Mouse (Mus musculus): Measurements from ENCODE around the gene 7530416G11Rik. TPM values are rescaled to one million over a fixed set of nuclear protein-coding genes. Genes with fewer than 3 reads are reported as not detected.

7530416G11Rik gene
- total RNA-seq, 1 experiment from 2014 or later = not detected

GRCm38 (mm10) chr15:85489751-85490150, 13.3 kb downstream of the 7530416G11Rik start:
- ATAC-seq (ENCODE audit: extremely low read depth, insufficient number of reproducible peaks, low FRiP score, poor library complexity, severe bottlenecking) = no peak

- ATAC-seq (ENCODE audit: extremely low read depth, insufficient number of reproducible peaks, low FRiP score, poor library complexity, severe bottlenecking) = no peak
Observed at GRCm38 (mm10) chr15:85488900-85489299, 14.1 kb downstream of the 7530416G11Rik start.

- no peak for ATAC-seq (ENCODE audit: extremely low read depth, insufficient number of reproducible peaks, low FRiP score, poor library complexity, severe bottlenecking)
Observed at GRCm38 (mm10) chr15:85480630-85481029, 22.4 kb downstream of the 7530416G11Rik start.

GRCm38 (mm10) chr15:85479919-85480318, 23.1 kb downstream of the 7530416G11Rik start:
- ATAC-seq (ENCODE audit: extremely low read depth, insufficient number of reproducible peaks, low FRiP score, poor library complexity, severe bottlenecking) = no peak

GRCm38 (mm10) chr15:85479365-85479764, 23.7 kb downstream of the 7530416G11Rik start:
- no peak for ATAC-seq (ENCODE audit: extremely low read depth, insufficient number of reproducible peaks, low FRiP score, poor library complexity, severe bottlenecking)

GRCm38 (mm10) chr15:85477584-85477983, 25.4 kb downstream of the 7530416G11Rik start:
- peak; percentile 46; the same call in 1 of the 2 replicates for ATAC-seq (ENCODE audit: extremely low read depth, insufficient number of reproducible peaks, low FRiP score, poor library complexity, severe bottlenecking)

DNA sequence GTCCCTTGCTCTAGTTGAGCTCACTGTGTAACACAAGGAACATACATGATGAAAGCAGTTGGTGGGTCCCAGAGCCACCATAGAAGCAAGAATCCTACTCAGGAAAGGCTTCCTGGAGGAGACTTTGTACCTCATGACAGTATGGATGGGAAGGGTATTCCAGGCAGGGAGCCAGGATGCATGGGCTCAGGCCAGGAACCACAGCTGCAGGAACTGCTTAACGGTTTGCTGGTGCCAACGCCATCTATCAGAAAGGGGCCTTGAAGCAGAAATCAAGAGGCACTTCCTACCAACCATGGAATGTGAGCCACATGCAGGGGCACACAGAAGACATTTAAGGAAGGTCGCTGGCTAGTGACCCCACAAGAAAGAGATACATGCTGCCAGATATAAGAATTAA, 28.3 kb downstream of the 7530416G11Rik start:
- ATAC-seq (ENCODE audit: extremely low read depth, insufficient number of reproducible peaks, low FRiP score, poor library complexity, severe bottlenecking) = no peak

- ATAC-seq (ENCODE audit: extremely low read depth, insufficient number of reproducible peaks, low FRiP score, poor library complexity, severe bottlenecking) = no peak
Observed at GRCm38 (mm10) chr15:85469401-85469800, 33.6 kb downstream of the 7530416G11Rik start.

DNA sequence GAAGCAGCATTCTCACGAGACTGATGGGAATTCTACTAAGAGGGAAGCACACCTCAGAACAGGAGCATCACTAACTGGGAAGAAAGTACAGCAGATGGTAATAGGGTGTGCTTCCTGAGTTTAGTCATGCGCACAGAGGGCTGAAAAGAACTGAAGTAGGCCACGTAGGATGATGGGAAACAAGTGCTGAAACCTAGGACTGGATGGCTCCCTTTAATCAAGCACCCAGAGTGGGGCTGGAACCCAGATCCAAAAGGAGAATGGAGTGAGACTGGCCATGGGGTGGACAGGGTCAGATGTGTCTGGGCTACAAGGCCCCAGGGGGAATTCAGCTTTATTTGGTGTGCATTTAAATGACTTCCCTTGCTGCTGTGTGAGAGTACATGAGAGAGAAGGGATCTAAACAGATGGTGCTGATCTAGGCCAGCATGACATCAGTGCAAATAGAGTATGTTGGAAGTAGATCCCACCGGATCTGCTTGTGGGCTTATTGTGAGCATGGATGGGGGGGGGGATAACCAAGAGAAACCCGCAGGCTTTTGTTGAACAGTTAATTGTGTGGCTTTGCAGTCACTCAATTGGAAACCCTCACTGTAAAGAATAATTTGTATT, 36.5 kb downstream of the 7530416G11Rik start:
- ATAC-seq (ENCODE audit: extremely low read depth, insufficient number of reproducible peaks, low FRiP score, poor library complexity, severe bottlenecking) = no peak

DNA sequence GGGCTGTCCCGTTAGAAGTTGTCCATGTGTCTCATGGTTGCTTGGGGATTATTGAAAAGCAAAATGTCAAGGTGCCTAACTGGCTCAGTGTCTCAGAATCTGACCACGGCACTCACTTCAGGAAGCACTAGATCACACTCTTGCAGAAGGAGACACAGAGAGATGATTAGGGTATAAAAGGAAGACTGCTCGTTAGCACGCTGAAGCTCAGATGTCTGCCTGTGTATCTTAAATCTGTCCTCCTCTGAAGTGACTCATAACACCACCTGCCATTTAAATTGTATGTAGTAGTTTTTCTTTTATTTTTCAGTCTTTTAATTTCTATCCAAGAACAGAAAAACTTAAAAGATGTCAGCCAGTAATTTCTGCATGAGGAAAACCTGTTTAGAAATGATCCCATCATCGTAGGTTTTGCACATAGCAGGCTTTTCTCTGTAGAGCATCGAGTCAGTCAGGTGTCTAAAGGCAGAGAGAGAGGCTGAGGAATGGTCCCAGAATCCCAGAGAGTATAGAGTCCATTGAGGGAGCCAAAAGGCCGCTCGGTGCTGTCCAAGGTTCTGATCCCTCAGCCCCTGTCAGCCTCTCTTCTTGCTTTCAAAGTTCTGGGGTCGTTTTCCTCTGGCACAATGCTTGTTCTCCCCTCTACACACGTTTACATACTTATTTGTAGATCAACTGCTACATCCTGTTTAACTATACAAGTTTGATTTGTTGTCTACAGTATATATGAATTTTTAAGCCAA, 38.0 kb downstream of the 7530416G11Rik start:
- ATAC-seq (ENCODE audit: extremely low read depth, insufficient number of reproducible peaks, low FRiP score, poor library complexity, severe bottlenecking) = no peak

DNA sequence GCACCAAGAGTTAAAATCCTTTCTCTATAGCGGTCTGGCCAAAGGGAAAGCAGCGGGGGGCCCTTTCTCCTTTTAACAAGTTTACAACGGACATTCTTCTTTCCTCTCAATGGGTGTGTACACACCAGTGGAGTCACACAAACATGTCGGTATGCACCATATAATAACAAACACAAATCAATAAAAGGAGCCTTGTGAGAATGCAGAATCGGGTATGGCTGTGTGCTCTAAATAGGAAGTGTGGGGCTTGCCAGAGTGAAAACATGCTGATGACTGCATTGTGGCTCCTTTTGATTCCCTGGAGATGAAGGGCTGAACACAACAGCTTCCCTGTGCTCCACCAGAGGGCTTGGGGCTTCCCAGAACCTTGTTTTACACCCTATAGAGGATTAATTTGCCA, 38.8 kb downstream of the 7530416G11Rik start:
- ATAC-seq (ENCODE audit: extremely low read depth, insufficient number of reproducible peaks, low FRiP score, poor library complexity, severe bottlenecking) = no peak

- ATAC-seq (ENCODE audit: extremely low read depth, insufficient number of reproducible peaks, low FRiP score, poor library complexity, severe bottlenecking) = no peak
Observed at GRCm38 (mm10) chr15:85463027-85463790, 39.8 kb downstream of the 7530416G11Rik start.

DNA sequence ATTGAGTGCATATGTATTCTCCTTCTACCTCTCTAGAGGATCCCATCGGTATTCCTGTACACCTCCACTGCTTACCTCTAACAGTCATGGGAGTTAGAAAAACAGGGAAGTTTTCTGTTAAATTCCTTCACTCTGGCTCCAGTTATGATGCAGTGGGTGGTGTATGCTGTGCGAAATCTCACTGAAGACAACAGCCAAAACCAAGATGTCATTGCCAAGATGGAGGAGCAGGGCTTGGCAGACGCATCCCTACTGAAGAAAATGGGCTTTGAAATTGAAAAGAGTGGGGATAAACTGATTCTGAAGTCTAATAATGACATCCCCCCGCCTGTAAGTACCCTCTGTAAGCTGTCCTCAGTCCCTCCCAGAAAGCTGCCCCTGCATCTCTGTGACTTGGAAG, 40.9 kb downstream of the 7530416G11Rik start:
- ATAC-seq (ENCODE audit: extremely low read depth, insufficient number of reproducible peaks, low FRiP score, poor library complexity, severe bottlenecking) = no peak

DNA sequence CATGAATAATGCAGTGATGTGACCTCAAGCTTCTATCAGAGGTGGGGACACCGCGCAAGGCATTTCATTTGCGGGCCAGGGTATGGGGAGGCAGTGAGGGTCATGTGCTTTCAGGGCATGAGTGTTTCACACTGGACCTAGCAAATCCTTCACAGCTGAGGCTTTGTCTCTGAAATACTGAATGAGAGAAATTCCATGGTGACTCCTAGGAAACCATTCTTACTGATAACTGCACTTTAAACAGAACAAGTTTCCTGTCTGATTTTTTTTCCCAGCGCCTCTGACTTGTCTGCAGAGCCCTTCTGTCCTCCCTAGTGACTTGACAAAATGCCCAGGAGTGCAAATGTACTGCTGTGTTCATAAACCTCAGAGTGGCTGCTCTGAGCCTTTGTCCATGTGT, 41.5 kb downstream of the 7530416G11Rik start:
- ATAC-seq (ENCODE audit: extremely low read depth, insufficient number of reproducible peaks, low FRiP score, poor library complexity, severe bottlenecking) = no peak

- no peak for ATAC-seq (ENCODE audit: extremely low read depth, insufficient number of reproducible peaks, low FRiP score, poor library complexity, severe bottlenecking)
Observed at GRCm38 (mm10) chr15:85458631-85459082, 44.4 kb downstream of the 7530416G11Rik start.

GRCm38 (mm10) chr15:85457838-85458237, 45.2 kb downstream of the 7530416G11Rik start:
- no peak for ATAC-seq (ENCODE audit: extremely low read depth, insufficient number of reproducible peaks, low FRiP score, poor library complexity, severe bottlenecking)

GRCm38 (mm10) chr15:85456891-85457290, 46.1 kb downstream of the 7530416G11Rik start:
- ATAC-seq (ENCODE audit: extremely low read depth, insufficient number of reproducible peaks, low FRiP score, poor library complexity, severe bottlenecking) = no peak

DNA sequence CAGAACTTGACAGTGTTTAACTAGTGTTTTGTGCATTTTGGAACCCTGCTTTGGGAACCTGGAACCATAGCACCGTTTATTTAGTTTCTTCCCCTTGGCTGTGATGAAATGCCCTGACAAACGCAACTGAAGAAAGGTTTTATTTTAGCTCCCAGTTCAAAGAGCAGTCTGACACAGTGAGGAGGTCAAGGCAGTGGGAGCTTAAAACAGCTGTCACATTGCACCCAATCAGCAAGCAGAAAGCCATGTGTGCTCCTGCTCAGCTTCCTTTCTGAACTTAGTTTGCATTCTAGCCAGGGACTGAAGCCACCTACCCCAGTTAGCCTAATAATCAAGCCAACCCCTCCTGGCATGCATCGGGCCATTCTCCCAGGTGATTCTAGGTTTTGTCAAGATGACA, 56.4 kb downstream of the 7530416G11Rik start:
- no peak for ATAC-seq (ENCODE audit: extremely low read depth, insufficient number of reproducible peaks, low FRiP score, poor library complexity, severe bottlenecking)
